Mouse (Mus musculus): ENCODE results near the gene Fthl17e. TPM values are rescaled to one million over a fixed set of nuclear protein-coding genes. Genes with fewer than 3 reads are reported as not detected.

Gene Fthl17e
- total RNA-seq (2023) = not detected

GRCm38 (mm10) chrX:9033193-9033592 is at the start of gene Fthl17e:
Fthl17e (plus strand) TSS chrX:9033493.

DNA sequence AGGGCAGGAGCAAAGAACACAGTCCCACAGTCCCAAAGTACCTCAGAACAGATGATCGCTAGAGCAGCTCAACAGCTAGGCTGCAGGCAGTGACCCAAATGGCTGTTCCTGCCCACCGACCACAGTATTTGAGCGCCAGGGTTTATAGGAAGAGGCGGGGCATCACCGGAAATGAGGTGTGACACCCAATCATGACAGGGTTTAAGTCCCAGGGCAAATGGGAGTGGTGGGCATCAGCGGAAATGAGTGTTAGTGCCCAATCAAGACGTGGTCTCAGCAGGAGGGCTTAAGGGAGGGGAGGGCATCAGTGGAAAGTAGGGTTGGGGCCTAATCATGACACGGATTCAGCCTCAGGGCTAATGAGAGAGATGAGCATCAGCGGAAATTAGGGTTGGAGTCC is 46.6 kb upstream of the Fthl17e start, which contains the start of gene Fthl17d:
Fthl17d (minus strand) TSS at position 101 of the 400 bp plus-strand sequence.

GRCm38 (mm10) chrX:9062715-9063114 is 29.4 kb downstream of the Fthl17e start, which contains the start of gene Fthl17f:
Fthl17f (plus strand) TSS chrX:9063015.

Other genes with a start within 250 kb of the Fthl17e start
- gene Ssxb5, start 229.8 kb upstream of the Fthl17e start, total RNA-seq (2023) = not detected
- gene Gm6592, start 189.5 kb upstream of the Fthl17e start, total RNA-seq (2023) = not detected
- not detected for gene Gm5751, start 159.2 kb upstream of the Fthl17e start, total RNA-seq (2023)
- under 1 TPM; 0.42 to 0.55 TPM for gene B630019K06Rik, start 141.1 kb upstream of the Fthl17e start, total RNA-seq (2023)
- not detected for gene Fthl17b, start 70.5 kb upstream of the Fthl17e start, total RNA-seq (2023)
- not detected for gene Fthl17c, start 56.9 kb upstream of the Fthl17e start, total RNA-seq (2023)
- not detected for gene Fthl17d, start 46.7 kb upstream of the Fthl17e start, total RNA-seq (2023)
- gene Fthl17f, start 29.5 kb downstream of the Fthl17e start, total RNA-seq (2023) = not detected
- gene 4930402K13Rik, start 71.1 kb downstream of the Fthl17e start, total RNA-seq (2023) = not detected
- under 1 TPM in 1 of 2 experiments, not detected in 1; 0.12 TPM for gene Lancl3, start 166.4 kb downstream of the Fthl17e start, total RNA-seq (2023)
- gene Gm14862, start 223.4 kb downstream of the Fthl17e start, total RNA-seq (2023) = not detected
- gene Xk, start 239.3 kb downstream of the Fthl17e start, total RNA-seq (2023) = 1 to 10 TPM; 5.6 to 5.9 TPM